Mouse (Mus musculus): ENCODE results near the gene Sel1l.
"Not testable (repeated sequence)": the region's sequence is repeated elsewhere in the genome, so short reads cannot be mapped to it uniquely, and the experiment has no call there.

DNA sequence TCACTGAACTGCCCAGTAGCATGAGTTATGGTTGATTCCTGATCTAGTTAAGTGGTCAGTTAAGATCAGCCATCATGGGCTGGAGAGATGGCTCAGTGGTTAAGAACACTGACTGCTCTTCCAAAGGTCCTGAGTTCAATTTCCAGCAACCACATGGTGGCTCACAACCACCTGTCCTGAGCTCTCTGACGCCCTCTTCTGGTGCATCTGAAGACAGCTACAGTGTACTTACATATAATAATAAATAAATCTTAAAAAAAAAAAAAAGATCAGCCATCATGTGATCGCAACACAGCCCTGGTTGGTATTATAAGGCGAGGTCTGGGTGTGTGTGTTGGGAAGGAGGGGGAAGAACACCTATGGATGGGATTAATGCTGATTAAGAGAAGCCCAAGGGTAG, 60.5 kb downstream of the Sel1l start:
- TF ChIP-seq GATA1 (IDR thresholded peaks at IDR 0.05; ENCODE audit: borderline replicate concordance, low read length); FLI1 (IDR thresholded peaks at IDR 0.05; ENCODE audit: low read length): not testable (repeated sequence)
